Mouse (Mus musculus): ENCODE data around the gene Hist1h3b.

Gene Hist1h3b

DNA sequence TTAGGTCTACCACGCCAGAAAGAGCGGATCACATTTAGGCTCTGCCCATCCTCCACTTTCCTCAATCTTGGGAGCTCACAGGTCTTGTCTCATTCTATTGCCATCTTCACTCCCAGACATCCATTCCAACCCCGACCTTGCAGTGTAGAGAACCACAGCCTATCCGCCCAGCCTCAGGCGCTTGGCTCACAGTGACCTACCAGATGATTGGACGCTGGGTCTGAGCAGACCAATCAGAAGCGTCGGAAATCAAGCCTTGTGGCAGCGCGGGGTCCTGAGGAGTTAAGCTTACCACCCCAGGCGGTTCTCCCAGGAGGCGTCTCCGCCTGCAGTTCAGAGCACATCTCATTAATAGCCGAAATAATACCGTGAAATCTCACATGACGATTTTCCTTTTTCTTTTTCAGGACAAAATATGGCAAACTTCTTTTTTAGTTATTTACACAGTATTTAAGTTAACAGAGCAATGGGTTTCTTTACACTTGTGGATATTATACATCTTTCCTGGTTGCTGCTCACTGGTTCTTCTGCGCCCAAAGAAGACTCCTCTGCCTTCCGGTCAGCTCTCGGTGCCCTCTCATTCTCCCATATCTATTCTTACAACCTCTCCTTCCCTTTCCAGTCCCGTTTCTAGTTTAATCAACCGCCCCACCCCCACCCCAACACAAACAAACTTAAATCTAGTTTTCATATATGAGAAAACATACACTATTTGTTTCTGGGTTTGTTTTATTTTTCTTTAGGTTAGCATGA is 20.7 kb downstream of the Hist1h3b start:
- peak; percentile 36 to 39 for DNase-seq (ENCODE audit: low spot score in 2 of 2)

DNA sequence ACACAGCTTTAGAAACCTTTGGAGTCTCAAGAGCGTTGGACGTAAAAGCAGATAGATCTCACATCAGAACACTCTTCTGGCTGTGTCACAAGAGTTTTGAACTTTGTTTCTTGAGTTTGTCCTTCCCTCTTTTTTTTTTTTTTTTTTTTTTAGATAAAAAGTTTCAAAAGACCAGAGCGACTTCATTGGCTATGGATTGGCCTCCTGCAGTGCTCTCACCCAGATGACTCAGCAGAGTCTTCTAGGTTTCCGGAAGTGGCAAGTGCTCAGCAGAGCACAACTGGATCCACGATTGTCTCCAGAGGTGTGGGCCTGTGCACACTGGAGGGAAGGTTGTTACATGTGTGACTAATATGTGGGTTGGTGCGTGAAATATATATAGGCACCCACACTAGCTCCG is 26.3 kb downstream of the Hist1h3b start:
- no peak for DNase-seq (ENCODE audit: low spot score in 2 of 2)

DNA sequence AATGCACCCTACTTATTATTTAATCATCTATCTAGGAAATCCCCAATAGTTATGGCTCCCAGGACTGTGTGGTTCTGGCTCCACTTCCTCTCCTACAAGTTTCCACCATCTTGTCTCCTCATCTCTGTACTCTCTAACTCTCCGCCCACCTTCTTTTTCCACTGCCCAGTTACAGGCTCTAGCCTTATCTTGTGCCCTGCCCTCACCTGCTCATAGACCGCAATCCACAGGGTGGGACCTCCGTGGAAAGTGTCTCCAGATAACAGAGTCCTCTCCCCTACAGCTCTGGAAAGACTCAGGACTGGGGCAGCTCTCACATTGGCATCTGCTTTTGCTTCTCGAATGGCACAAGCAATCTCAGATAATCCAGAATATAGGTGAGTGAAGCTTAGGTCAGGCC is 27.0 kb downstream of the Hist1h3b start:
- no peak for DNase-seq (ENCODE audit: low spot score in 2 of 2)

DNA sequence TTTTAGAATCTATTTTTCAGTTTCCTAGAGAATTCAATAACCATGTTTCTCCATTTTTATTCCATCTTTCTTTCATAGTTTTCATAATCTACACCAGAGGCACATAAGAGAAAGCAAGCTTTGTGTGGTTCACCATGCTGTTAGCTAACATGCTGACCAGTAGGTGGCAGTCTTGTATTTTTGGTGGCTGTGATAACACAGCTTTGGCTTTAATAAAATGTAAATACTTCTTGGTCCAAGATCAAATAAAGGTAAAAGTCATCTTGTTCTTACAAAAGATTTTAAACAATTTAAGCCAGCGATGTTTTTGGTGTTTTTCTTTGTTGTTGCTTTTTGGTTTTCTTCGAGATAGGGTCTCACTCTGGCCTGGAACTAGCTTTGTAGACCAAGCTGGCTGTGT is 40.5 kb downstream of the Hist1h3b start:
- peak; percentile 46 to 70 for DNase-seq (ENCODE audit: low spot score in 2 of 2)

DNA sequence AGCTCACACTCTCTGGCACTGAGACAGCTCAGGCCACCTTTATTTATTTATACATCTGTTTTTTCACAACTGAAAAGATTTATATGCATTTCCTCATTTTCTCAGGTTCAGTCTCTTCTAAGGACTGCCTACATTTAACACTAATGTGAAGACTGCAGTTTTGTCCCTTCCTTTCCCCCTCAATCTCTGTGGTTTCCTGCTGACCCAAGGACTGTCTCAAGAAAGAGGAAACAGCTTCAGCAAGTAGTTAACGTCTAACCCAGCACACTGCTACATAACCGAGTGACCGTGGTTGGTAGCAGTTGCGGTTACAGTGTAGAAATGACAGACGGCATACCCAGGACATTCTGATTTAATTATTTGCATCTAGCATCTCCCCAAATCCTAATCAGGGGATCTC is 47.3 kb downstream of the Hist1h3b start:
- DNase-seq (ENCODE audit: low spot score in 2 of 2): no peak
